Mouse (Mus musculus): ENCODE results near the gene Ccr5. TPM values are rescaled to one million over a fixed set of nuclear protein-coding genes. Genes with fewer than 3 reads are reported as not detected.

The Ccr5 gene
- total and polyA plus RNA-seq, 3 experiments: 0.86 to 2.1 (median 1.2) TPM

- H3K36me3 ChIP-seq (replicated peaks in 1 of 2; ENCODE audit: control insufficient read depth in 1 of 2, insufficient read depth in 1 of 2, low read length in 1 of 2): no peaks in the 10 kb centered on the region
- dilution Hi-C loops (cut with MboI; ENCODE audit: extremely low pct_ligation_motif_present, extremely low pct_unique_long_range_greater_than_20kb, low sequenced_read_pairs) (no loop called here), in situ Hi-C loops (cut with MboI; ENCODE audit: low pct_ligation_motif_present, low pct_unique_long_range_greater_than_20kb, low sequenced_read_pairs) (no loop called here)
- H3K27me3 ChIP-seq (replicated peaks): no peaks in the 10 kb centered on the region
- no peaks in the 10 kb centered on the region for H3K9me3 ChIP-seq (replicated peaks; ENCODE audit: low read length)
- H3K4me3 ChIP-seq (replicated peaks in 1 of 3; ENCODE audit: low read depth in 2 of 3, low read length in 2 of 3, poor library complexity in 1 of 3): no peak overlapping the region
- no peak overlapping the region for H3K4me2 ChIP-seq (ENCODE audit: insufficient read depth, low read depth, poor library complexity, severe bottlenecking)
- H3K79me2 ChIP-seq (replicated peaks; ENCODE audit: control insufficient read depth, extremely low read depth, insufficient read depth, poor library complexity, severe bottlenecking): no peaks in the 10 kb centered on the region
- DNase-seq (ENCODE audit: extremely low read depth): no peak
- H3K27ac ChIP-seq (ENCODE audit: insufficient read depth, low read depth): no peak overlapping the region
- peaks cover 8 to 27% of the 10 kb centered on the region in 2 experiments; a peak in 3 of 4 replicates for H3K4me1 ChIP-seq (ENCODE audit: control insufficient read depth in 1 of 2, insufficient read depth in 2 of 2)
- TF ChIP-seq ZMIZ1 (IDR thresholded peaks at IDR 0.05; ENCODE audit: low read depth, low read length) (no peak), USF1 (IDR thresholded peaks at IDR 0.05; ENCODE audit: low read depth, low read length) (no peak), NELFE (IDR thresholded peaks at IDR 0.05; ENCODE audit: low read depth, low read length) (no peak), GABPA (IDR thresholded peaks at IDR 0.05; ENCODE audit: insufficient replicate concordance, low read depth, low read length) (no peak), HCFC1 (IDR thresholded peaks at IDR 0.05; ENCODE audit: low read depth, low read length) (no peak), KAT2A (IDR thresholded peaks at IDR 0.05; ENCODE audit: insufficient replicate concordance, low read length) (no peak), ETS1 (conservative IDR thresholded peaks at IDR 0.05; ENCODE audit: low read depth, low read length) (no peak), IRF4 (IDR thresholded peaks at IDR 0.05; ENCODE audit: low read depth, low read length) (no peak), MAX (IDR thresholded peaks at IDR 0.05; ENCODE audit: low read length) (no peak), JUN (IDR thresholded peaks at IDR 0.05; ENCODE audit: insufficient read depth, low read depth, low read length) (no peak), ZC3H11A (IDR thresholded peaks at IDR 0.05; ENCODE audit: low read depth, low read length) (no peak)
- no peak overlapping the region for H3K9ac ChIP-seq (ENCODE audit: insufficient read depth, low read depth)
Measured at GRCm38 (mm10) chr9:124105196-124105595, 16.1 kb upstream of the Ccr5 start.

- Histone ChIP-seq H3K4me2 (ENCODE audit: insufficient read depth, low read depth, poor library complexity, severe bottlenecking) (no peak overlapping the region), H3K36me3 (replicated peaks in 1 of 2; ENCODE audit: control insufficient read depth in 1 of 2, insufficient read depth in 1 of 2, low read length in 1 of 2) (no peaks in the 10 kb centered on the region), H3K27ac (ENCODE audit: insufficient read depth, low read depth) (no peak overlapping the region), H3K9me3 (replicated peaks; ENCODE audit: low read length) (no peaks in the 10 kb centered on the region), H3K4me1 (ENCODE audit: control insufficient read depth in 1 of 2, insufficient read depth in 2 of 2) (peaks cover 11 to 22% of the 10 kb centered on the region in 2 experiments; a peak in 3 of 4 replicates), H3K9ac (ENCODE audit: insufficient read depth, low read depth) (no peak overlapping the region), H3K27me3 (replicated peaks) (no peaks in the 10 kb centered on the region), H3K79me2 (replicated peaks; ENCODE audit: control insufficient read depth, extremely low read depth, insufficient read depth, poor library complexity, severe bottlenecking) (no peaks in the 10 kb centered on the region), H3K4me3 (replicated peaks in 1 of 3; ENCODE audit: low read depth in 2 of 3, low read length in 2 of 3, poor library complexity in 1 of 3) (no peak overlapping the region)
- dilution Hi-C loops (cut with MboI; ENCODE audit: extremely low pct_ligation_motif_present, extremely low pct_unique_long_range_greater_than_20kb, low sequenced_read_pairs) (no loop called here), in situ Hi-C loops (cut with MboI; ENCODE audit: low pct_ligation_motif_present, low pct_unique_long_range_greater_than_20kb, low sequenced_read_pairs) (no loop called here)
- peak; percentile 25 for DNase-seq (ENCODE audit: extremely low read depth)
- TF ChIP-seq CTCF (conservative IDR thresholded peaks at IDR 0.05 in 1 of 2, IDR thresholded peaks at IDR 0.05 in 1 of 2; ENCODE audit: low read depth in 2 of 2, low read length in 2 of 2): no peak
- TF ChIP-seq TBP (conservative IDR thresholded peaks at IDR 0.05; ENCODE audit: low read depth, low read length): no peak
- TF ChIP-seq HCFC1 (IDR thresholded peaks at IDR 0.05; ENCODE audit: low read depth, low read length): no peak
- no peak for TF ChIP-seq MYC (IDR thresholded peaks at IDR 0.05; ENCODE audit: low read depth, low read length)
- peak; percentile 60; the same call in 1 of the 2 replicates for TF ChIP-seq RCOR1 (conservative IDR thresholded peaks at IDR 0.05; ENCODE audit: low read depth, low read length)
- TF ChIP-seq MAX (IDR thresholded peaks at IDR 0.05; ENCODE audit: low read length): no peak
- TF ChIP-seq NELFE (IDR thresholded peaks at IDR 0.05; ENCODE audit: low read depth, low read length): no peak
- TF ChIP-seq POLR2A (IDR thresholded peaks at IDR 0.05; ENCODE audit: low read depth, low read length): no peak
- TF ChIP-seq MXI1 (IDR thresholded peaks at IDR 0.05; ENCODE audit: low read depth, low read length): no peak
- TF ChIP-seq MAFK (IDR thresholded peaks at IDR 0.05; ENCODE audit: insufficient replicate concordance, low read length): 0 out of 2 replicates have a peak, but pooled peaks have one; percentile 7
- 0 out of 2 replicates have a peak, but pooled peaks have one; percentile 11 for TF ChIP-seq ZNF384 (IDR thresholded peaks at IDR 0.05; ENCODE audit: low read depth, low read length)
- no peak for TF ChIP-seq SMC3 (IDR thresholded peaks at IDR 0.05; ENCODE audit: low read depth, low read length)
- 0 out of 2 replicates have a peak, but pooled peaks have one; percentile 18 for TF ChIP-seq CHD2 (IDR thresholded peaks at IDR 0.05; ENCODE audit: low read length)
- no peak for TF ChIP-seq TCF12 (IDR thresholded peaks at IDR 0.05; ENCODE audit: low read depth, low read length)
- no peak for TF ChIP-seq USF1 (IDR thresholded peaks at IDR 0.05; ENCODE audit: low read depth, low read length)
- TF ChIP-seq UBTF (IDR thresholded peaks at IDR 0.05; ENCODE audit: low read depth, low read length): no peak
- peak; percentile 91 for TF ChIP-seq EP300 (IDR thresholded peaks at IDR 0.05; ENCODE audit: low read length)
- TF ChIP-seq RAD21 (IDR thresholded peaks at IDR 0.05; ENCODE audit: low read depth, low read length): no peak
- no peak for TF ChIP-seq ZC3H11A (IDR thresholded peaks at IDR 0.05; ENCODE audit: low read depth, low read length)
- no peak for TF ChIP-seq ELF1 (IDR thresholded peaks at IDR 0.05; ENCODE audit: low read depth, low read length)
- no peak for TF ChIP-seq GABPA (IDR thresholded peaks at IDR 0.05; ENCODE audit: insufficient replicate concordance, low read depth, low read length)
- TF ChIP-seq E2F4 (IDR thresholded peaks at IDR 0.05; ENCODE audit: insufficient replicate concordance, low read depth, low read length): no peak
- no peak for TF ChIP-seq USF2 (conservative IDR thresholded peaks at IDR 0.05; ENCODE audit: low read depth, low read length)
- no peak for TF ChIP-seq POLR2AphosphoS2 (IDR thresholded peaks at IDR 0.05; ENCODE audit: low read depth, low read length)
- TF ChIP-seq BHLHE40 (IDR thresholded peaks at IDR 0.05; ENCODE audit: low read depth, low read length): 0 out of 2 replicates have a peak, but pooled peaks have one; percentile 9
- TF ChIP-seq PAX5 (IDR thresholded peaks at IDR 0.05; ENCODE audit: low read length): no peak
- TF ChIP-seq MAZ (IDR thresholded peaks at IDR 0.05; ENCODE audit: low read depth, low read length): no peak
- no peak for TF ChIP-seq KAT2A (IDR thresholded peaks at IDR 0.05; ENCODE audit: insufficient replicate concordance, low read length)
- TF ChIP-seq ETS1 (conservative IDR thresholded peaks at IDR 0.05; ENCODE audit: low read depth, low read length): peak; percentile 45
Measured at GRCm38 (mm10) chr9:124107232-124107631, 14.1 kb upstream of the Ccr5 start.
